Mouse (Mus musculus) liver, embryonic 16.5 days (tissue): ENCODE results near the gene Gtpbp4. TPM values are rescaled to one million over a fixed set of nuclear protein-coding genes. Genes with fewer than 3 reads are reported as not detected.
"Not testable (repeated sequence)": the region's sequence is repeated elsewhere in the genome, so short reads cannot be mapped to it uniquely, and the experiment has no call there.

Source experiments
- ATAC-seq: fragments of 200-750 bp; cut with Nextera tagmentation; 2 replicates; pipeline ENCODE4 v1.8.0; 2017; ENCODE audit warnings: low read depth, mild to moderate bottlenecking, moderate number of reproducible peaks, moderate library complexity
- H3K27ac ChIP-seq: fragments of 300-500 bp; sonication (generic); 2 replicates; pipeline ENCODE4 v1.5.1; 2014; ENCODE audit warnings: mild to moderate bottlenecking, low read length
- H3K27me3 ChIP-seq: fragments of 300-500 bp; sonication (generic); 2 replicates; pipeline ENCODE4 v1.6.1; 2014; ENCODE audit warnings: low read depth, low read length, mixed read lengths; ENCODE audit not compliant: control insufficient read depth, insufficient read depth
- H3K36me3 ChIP-seq: fragments of 300-500 bp; sonication (generic); 2 replicates; pipeline ENCODE4 v1.6.1; 2014; ENCODE audit warnings: mild to moderate bottlenecking; ENCODE audit not compliant: control insufficient read depth, insufficient read depth
- H3K4me1 ChIP-seq: fragments of 300-500 bp; sonication (generic); 2 replicates; pipeline ENCODE4 v1.6.1; 2014; ENCODE audit warnings: low read depth, low read length, mixed read lengths; ENCODE audit not compliant: control insufficient read depth
- H3K4me2 ChIP-seq: fragments of 300-500 bp; sonication (generic); 2 replicates; pipeline ENCODE4 v1.6.1; 2014; ENCODE audit warnings: low read depth, low read length, mixed read lengths
- H3K4me3 ChIP-seq: fragments of 300-500 bp; sonication (generic); 2 replicates; pipeline ENCODE4 v1.5.1; 2014; ENCODE audit warnings: low read depth, mild to moderate bottlenecking, low read length
- H3K9ac ChIP-seq: fragments of 300-500 bp; sonication (generic); 2 replicates; pipeline ENCODE4 v1.6.1; 2014; ENCODE audit warnings: low read depth, low read length
- H3K9me3 ChIP-seq: fragments of 300-500 bp; sonication (generic); replicated peaks from 2 replicates; pipeline ENCODE4 v1.6.1; 2016; ENCODE audit warnings: low read length; ENCODE audit not compliant: control insufficient read depth
- WGBS: fragments of 180-500 bp; shearing (Covaris S2); extraction: QIAGEN DNeasy Blood & Tissue Kit; methylation state at CpG from one replicate; pipeline ENCODE4 v1.1.7; 2014; ENCODE audit not compliant: insufficient replicate concordance; 5-methylcytosine and 5-hydroxymethylcytosine counted together
- polyA plus RNA-seq: library from polyadenylated mRNA; unstranded; fragments of >200 nt; fragmentation: Nextera tagmentation; extraction: Ambion mirVana; gene quantifications from 2 replicates; pipeline ENCODE4 v1.2.1, GENCODE M21; 2015

Gene Gtpbp4
- polyA plus RNA-seq, 1 experiment from 2014 or later = 28.4 TPM

DNA sequence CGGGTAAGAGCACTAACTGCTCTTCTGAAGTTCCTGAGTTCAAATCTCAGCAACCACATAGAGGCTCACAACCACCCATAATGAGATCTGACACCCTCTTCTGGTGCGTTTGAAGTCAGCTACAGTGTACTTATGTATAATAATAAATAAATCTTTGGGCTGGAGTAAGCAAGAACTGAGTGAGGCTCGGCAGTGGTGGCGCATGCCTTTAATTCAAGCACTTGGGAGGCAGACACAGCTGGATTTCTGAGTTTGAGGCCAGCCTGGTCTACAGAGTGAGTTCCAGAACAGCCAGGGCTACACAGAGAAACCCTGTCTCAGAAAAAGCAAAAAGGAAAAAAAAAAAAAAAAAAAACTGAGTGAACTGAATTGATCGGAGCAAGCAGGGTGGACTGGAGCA lies 1.3 kb upstream of the Gtpbp4 start:
- WGBS = 74% methylated on average over 5 of the region's 5 CpGs
- not testable (repeated sequence) for H3K36me3 ChIP-seq, ATAC-seq, H3K9me3 ChIP-seq, H3K27me3 ChIP-seq, H3K9ac ChIP-seq, H3K4me3 ChIP-seq, H3K4me2 ChIP-seq, H3K27ac ChIP-seq
- H3K4me1 ChIP-seq = peaks cover 22% of the 10 kb centered on the region

DNA sequence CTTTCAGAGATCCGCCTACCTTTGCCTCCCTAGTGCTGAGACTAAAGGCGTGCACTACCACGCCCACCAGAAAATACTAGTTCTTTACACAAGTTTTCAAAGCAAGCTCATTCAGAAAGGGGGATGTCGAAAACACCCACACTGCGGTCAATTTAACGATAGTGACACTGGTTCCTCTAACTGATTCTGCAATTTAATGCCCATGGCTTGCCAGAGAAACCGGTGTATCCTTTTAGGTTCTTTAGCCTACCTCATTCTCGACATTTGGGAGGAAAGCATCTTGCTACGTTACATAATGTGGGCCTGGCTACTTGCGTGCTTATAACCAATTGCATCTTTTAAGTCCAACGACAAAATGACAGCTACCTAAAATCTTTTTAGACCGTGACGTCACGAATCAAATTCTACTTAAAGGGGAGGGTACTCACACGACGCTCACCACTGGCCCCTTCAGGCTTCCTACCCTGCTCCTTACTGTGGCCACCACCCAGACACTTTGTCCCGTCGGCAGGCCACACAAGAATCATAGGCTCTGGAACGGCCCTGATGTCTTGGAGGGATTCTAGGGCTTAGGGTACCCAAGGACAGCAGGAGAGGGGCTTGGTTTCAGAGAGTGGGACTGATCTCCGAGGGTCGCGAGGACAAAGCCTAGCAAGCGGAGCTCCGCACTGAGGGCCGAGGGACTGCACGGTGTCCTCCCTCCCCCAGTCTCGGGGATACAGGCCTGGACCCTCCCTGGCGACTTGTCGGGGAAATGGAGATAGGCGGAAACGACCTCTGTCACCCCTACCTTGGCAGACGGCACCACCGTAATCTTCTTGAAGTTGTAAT lies 509 bp downstream of the Gtpbp4 start:
- Histone ChIP-seq H3K27ac (peak overlapping the region; percentile 71), H3K4me3 (peak overlapping the region; percentile 96), H3K36me3 (peaks cover 8% of the 10 kb centered on the region; the same call in 1 of the 2 replicates), H3K4me2 (peak overlapping the region; percentile 93), H3K9ac (peak overlapping the region; percentile 77), H3K4me1 (peaks cover 22% of the 10 kb centered on the region), H3K9me3 (no peaks in the 10 kb centered on the region), H3K27me3 (no peaks in the 10 kb centered on the region)
- under 1% methylated on average over 33 of the region's 33 CpGs for WGBS
- ATAC-seq = peak; percentile 12

DNA sequence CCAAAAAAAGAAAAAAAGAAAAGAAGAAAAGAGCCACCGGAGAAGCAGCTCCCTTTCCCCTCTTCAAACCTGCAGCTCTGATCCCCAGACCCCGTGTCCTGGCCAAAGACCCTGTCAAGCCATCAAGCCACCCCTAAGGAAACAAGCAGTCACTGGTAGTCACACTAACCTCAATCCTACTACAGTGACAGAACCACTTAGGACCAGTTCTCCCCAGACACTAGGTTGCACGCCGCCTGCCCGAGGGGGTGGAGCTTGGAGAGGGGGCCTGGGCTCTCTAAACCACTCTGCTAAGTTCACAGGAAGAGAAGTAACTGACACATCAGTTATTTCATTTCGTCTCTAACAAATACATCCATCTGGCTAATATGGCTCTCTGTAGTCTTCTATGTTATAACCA lies 3.7 kb downstream of the Gtpbp4 start:
- peaks cover 17% of the 10 kb centered on the region for H3K4me1 ChIP-seq

DNA sequence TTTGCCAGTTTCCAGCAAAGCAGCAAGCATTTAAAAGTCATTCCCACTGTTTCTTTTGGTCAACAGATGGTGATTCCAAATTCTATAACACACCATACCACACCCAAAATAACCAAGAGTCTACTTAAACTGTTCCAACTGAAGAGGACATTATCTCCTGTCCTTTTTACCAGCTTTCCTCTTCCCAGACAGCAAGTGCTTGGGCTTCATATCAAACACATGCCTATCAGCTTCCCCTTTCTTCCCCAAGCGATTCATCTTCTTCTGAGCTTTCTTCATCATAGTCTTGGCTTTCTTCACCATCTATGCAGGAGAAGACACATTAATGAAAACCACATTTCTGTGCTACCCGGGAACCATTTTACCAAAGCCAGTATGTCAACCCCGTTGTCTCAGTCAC lies 22.9 kb downstream of the Gtpbp4 start:
- Histone ChIP-seq H3K36me3 (peaks cover 54% of the 10 kb centered on the region), H3K9ac (no peak overlapping the region), H3K4me1 (no peaks in the 10 kb centered on the region), H3K9me3 (no peaks in the 10 kb centered on the region), H3K4me2 (no peak overlapping the region), H3K27ac (no peak overlapping the region), H3K27me3 (no peaks in the 10 kb centered on the region), H3K4me3 (no peak overlapping the region)
- 65% methylated on average over 3 of the region's 3 CpGs for WGBS
- no peak for ATAC-seq

More for the DNA sequence above, 3.7 kb downstream of the Gtpbp4 start:
- H3K4me3 ChIP-seq = no peak overlapping the region
- H3K4me2 ChIP-seq = no peak overlapping the region
- peaks cover 18% of the 10 kb centered on the region for H3K36me3 ChIP-seq
- no peak overlapping the region for H3K9ac ChIP-seq
- ATAC-seq = no peak
- no peak overlapping the region for H3K27ac ChIP-seq
- H3K27me3 ChIP-seq = no peaks in the 10 kb centered on the region
- no peaks in the 10 kb centered on the region for H3K9me3 ChIP-seq
- WGBS = 76% methylated on average over 6 of the region's 6 CpGs

DNA sequence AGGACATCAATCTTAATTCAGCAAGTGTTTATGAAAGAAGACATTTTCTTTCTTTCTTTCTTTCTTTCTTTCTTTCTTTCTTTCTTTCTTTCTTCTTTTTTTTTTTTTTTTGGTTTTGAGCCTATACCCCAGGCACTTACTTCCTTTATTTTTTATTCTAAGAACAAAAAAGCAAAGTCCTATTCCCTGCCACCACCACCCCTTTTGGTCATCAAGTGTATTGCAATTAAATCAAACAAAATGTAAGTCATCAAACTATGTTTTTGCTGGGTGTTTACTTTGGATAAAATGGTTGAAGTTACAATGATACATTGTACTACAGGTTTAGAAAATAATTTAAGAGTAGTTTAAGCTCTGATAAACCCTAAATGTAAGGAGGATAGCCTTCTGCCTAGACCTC lies 23.5 kb downstream of the Gtpbp4 start:
- no peak overlapping the region for H3K9ac ChIP-seq
- H3K36me3 ChIP-seq = peaks cover 48% of the 10 kb centered on the region
- H3K4me3 ChIP-seq = no peak overlapping the region
- no peak overlapping the region for H3K4me2 ChIP-seq
- no peaks in the 10 kb centered on the region for H3K9me3 ChIP-seq
- H3K4me1 ChIP-seq = no peaks in the 10 kb centered on the region
- H3K27me3 ChIP-seq = no peaks in the 10 kb centered on the region
- no peak for ATAC-seq
- H3K27ac ChIP-seq = no peak overlapping the region

DNA sequence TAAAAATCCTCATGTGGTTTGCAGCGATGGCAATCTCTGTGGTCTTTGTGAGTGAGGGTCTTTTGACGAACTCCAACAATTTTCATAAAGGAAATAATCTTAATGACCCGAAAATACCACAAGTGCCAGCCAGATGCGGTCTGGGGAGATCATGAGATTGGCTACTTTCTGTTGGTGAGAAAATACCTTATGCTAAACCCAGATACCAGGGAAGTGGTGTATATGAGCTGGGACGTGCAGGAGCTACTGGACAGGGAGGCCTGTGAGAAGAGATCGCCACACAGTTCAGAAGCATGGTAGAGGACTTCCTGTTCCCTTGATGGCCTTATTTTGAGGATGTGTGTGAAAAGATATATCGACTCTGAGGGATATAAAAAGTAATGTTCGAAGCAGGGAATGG lies 28.1 kb downstream of the Gtpbp4 start:
- Histone ChIP-seq H3K4me1 (no peaks in the 10 kb centered on the region), H3K4me3 (no peak overlapping the region), H3K27me3 (no peaks in the 10 kb centered on the region), H3K9me3 (no peaks in the 10 kb centered on the region), H3K9ac (no peak overlapping the region), H3K27ac (no peak overlapping the region), H3K36me3 (peaks cover 12% of the 10 kb centered on the region), H3K4me2 (no peak overlapping the region)
- no peak for ATAC-seq
- WGBS = 60% methylated on average over 8 of the region's 8 CpGs

DNA sequence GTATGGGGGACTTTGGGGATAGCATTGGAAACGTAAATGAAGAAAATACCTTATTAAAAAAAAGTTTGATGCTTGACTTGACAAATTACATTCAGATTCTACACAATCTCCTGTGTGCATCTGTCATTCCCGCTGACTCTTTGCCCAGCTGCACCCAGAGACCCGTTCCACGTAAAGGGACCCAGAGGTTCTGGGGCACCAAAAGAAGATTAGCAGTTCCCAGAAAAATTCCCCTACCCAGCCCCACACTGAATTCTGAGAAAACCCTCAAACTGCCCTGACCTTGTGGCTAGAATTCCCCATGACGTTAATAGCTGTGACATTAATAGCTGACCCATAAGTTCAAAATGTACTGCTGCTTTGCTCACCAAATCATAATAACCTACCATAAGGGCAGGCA lies 30.7 kb downstream of the Gtpbp4 start:
- 26% methylated on average over 5 of the region's 5 CpGs for WGBS
- ATAC-seq = no peak

DNA sequence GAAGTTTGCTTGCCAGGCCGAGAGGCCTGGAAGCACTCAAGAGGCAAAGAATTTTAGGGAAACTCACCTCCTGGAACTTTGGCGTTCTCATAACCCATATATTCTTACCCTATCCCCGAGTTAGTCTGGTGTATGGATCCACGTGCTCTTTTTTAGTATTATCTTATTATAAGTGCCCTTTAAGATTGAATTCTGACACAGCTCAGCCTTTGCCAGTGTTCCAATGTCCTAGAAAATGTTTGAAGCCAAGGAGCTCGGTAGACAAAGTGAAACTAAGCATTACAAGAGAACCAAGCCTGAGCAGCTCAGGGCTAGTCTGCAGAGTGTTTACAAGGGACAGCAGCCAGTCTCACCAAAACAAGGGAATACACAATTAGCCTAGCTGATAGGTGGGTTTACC lies 33.6 kb downstream of the Gtpbp4 start:
- H3K9me3 ChIP-seq, H3K4me1 ChIP-seq, H3K36me3 ChIP-seq, H3K27me3 ChIP-seq, H3K4me3 ChIP-seq, ATAC-seq, H3K4me2 ChIP-seq, H3K9ac ChIP-seq, H3K27ac ChIP-seq: not testable (repeated sequence)
- WGBS = 47% methylated on average over 5 of the region's 5 CpGs

More for the DNA sequence above, 30.7 kb downstream of the Gtpbp4 start:
- H3K4me1 ChIP-seq = no peaks in the 10 kb centered on the region
- no peak overlapping the region for H3K4me3 ChIP-seq
- H3K36me3 ChIP-seq = peaks cover 5% of the 10 kb centered on the region
- no peaks in the 10 kb centered on the region for H3K27me3 ChIP-seq
- H3K9ac ChIP-seq = no peak overlapping the region
- H3K4me2 ChIP-seq = no peak overlapping the region
- H3K27ac ChIP-seq = no peak overlapping the region
- H3K9me3 ChIP-seq = no peaks in the 10 kb centered on the region

DNA sequence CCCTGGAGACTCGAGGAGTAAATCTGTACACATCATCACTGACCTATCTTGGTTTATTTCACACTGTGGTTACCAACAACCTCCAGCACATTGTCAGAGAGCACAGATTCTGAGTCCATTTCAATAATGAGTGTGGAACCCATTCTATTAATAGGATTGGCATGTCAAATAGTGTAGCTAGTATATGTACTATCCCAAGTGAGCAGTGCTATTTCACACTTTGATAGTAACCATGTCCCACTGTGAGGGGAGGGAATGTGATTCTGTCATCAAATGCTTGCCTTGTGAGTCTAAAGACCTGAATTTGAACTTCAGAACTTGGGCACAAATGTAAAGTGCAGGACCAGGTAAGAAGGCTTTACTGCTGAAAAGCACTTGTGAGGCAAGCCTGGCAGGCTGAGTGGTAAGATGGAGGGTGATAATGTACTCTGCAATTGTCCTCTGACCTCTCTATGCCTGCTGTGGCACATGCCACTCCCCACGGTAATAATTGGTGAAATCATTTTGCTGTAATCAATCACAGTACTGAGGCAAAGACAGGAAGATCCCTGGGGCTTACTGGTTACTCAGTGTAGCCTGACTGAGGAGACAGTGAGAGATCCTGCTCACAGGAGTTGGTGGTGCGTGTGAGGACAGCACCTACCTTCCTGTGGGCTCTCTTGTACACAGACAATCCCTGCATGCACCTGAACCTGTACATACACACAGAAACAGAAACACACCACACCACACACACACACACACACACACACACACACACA lies 34.6 kb downstream of the Gtpbp4 start:
- 55% methylated on average over 3 of the region's 3 CpGs for WGBS
- H3K27me3 ChIP-seq, H3K27ac ChIP-seq, H3K4me3 ChIP-seq, ATAC-seq, H3K4me2 ChIP-seq, H3K4me1 ChIP-seq, H3K36me3 ChIP-seq, H3K9ac ChIP-seq, H3K9me3 ChIP-seq: not testable (repeated sequence)
